Mouse (Mus musculus) spleen, adult 18-20 months (tissue): Measurements from ENCODE around the gene Fbln1.

Experiments
- DNase-seq, 2 experiments: peaks; one replicate each; pipeline ENCODE4 v3.0.0; 2022; ENCODE audit warnings: mixed read lengths in 2 of 2

Gene Fbln1

DNA sequence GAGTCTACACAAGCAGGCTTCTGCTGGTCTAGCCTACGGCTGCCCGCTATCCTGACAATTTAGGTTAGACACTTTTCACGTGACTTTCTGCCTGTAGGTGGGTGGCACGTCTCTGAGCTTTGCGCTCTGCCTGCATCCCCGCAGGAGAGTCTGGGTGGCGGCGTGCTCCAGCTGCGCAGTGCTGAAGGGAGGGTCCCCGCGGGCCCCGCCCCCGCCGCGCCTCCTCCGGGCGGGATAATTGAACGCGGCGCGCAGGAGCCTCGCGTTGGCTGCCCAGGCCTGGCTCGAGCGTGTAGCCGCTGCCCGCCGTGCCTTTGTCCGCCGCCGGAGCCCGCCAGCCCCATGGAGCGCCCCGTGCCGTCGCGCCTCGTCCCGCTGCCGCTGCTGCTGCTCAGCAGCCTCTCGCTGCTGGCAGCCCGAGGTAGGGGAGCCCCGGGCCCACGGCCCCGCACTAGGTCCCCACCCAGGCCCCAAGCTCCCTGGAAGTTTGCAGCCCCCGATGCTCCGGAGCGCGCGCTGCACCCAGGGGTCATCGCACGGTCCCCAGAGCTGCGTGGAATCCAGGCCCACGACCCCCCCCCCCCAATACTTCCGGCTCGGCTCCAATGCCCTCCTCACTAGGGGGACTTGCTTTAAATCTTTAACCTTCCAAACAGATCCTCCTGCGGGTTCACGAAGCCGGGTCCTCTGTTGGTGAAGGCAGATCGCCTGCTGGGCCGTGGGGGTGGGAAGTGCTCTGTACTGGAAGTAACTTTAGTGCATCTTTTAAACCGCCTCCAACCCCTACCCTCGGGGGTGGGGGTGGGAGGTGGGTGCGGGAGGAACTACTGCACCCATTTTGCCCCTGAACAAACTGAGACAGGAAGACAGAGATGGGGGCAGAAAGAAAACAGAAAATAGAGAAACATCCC, at the start of gene Fbln1:
Gene Fbln1 (plus strand): TSS at position 158 of the 911 bp plus-strand sequence.
- DNase-seq, result peak in 1 of 2 experiments; percentile 3

DNA sequence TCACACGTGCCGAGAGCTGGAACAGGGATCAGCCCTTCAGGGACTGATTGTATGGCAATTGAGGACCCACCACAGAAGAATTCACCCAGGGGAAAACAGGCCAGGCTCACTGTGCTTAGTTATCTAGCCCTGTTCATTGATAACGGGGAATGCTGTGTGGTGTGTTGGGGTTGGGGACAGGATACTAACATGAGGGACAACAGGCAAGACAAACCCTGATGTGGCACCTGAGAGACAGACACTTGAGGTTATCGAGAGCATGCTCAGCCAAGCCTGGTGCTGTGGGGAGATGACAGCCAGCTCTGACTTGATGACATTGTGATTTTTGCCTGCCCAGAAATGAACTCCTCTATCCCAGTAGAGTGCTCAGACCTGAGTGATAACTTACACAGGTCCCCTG, 49.6 kb upstream of the Fbln1 start:
- DNase-seq, result no peak

DNA sequence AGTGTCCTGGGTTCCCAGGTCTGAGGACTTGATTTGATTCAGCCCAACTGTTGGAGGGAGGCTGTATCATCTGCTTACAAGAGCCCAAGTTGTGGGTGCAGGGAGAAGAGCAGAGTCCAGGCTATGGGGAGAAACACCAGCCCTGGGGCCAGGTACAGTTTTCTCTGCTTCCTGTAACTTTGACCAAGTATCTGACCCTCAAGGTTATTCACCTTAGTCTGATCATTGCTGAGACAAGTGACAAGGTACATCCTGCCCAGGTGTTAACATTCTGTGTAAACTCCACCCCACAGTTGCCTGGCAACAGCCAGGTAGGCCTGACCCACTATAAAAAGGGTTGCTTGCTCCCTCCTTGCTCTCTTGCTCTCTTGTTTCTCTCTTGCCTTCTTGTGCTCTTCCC, 44.3 kb upstream of the Fbln1 start:
- DNase-seq, result no peak

DNA sequence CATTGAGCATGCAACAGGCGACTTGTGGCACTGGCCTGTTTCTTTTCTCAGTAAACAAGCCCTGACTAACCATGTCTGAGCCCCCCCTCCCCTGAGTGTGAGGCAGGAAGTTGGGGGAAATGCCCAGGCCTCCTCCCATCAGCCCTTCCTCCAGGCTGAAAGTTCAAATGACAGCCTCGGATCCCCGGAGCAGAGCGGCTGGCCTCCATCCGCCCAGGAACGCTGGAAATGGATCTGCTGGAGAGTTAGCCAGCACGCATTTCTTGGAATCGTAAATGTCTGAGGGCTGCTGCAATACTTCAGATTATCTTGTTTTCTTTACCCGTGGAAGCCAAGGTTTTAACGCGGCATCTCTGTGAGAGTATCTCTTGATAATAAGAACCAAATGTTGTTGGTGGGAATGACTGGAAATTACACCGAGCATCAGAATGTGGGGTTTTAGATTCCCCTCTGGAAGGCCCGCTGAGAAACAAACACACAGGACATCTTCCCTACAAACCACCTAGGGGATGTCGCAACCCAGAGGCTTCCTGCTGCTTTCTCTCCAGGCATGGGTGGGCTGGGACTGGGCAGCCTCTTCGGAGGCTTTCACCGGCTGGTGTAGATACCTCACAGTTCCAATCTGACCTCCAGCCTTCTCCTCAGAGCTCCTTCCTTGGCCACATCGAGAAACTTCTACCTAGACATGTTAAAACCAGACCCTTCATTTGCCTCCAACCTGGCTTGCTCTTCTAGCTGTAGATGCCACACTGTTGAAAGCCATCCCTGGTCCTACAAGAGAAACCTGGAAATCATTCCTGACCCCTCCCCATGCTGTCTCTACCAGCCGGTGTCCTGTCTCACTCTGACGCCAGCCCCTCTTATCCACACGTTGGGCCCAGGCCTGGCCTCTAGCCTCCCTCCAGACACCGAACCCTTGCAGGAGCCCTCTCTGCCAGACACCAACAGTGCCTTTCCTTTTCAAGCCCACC, 42.8 kb upstream of the Fbln1 start:
- DNase-seq, result no peak

DNA sequence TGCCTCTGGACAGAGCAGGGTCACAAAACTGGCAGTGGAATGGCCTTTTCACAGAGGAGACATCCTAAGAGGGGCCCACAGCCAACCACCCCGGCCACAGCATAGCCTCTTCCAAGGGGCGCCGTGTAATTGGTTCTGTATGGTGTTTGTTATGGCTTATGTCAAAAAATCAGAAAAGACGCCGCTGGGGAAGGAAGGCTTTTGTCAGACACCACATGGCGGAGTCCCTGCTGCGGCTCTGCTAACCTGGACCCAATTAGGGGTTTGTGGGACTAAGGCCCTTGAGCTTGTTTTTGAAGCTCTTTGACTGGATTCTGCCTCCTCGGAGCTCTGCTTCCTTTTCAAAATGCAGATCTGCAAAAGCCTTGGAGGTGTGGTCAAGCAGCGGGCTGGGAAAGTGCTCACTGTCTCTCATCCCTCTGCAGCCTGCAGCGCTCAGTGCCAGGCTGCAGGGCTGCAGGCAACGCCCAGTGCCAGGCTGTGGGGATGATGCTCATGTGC, 39.3 kb upstream of the Fbln1 start:
- DNase-seq, result no peak

DNA sequence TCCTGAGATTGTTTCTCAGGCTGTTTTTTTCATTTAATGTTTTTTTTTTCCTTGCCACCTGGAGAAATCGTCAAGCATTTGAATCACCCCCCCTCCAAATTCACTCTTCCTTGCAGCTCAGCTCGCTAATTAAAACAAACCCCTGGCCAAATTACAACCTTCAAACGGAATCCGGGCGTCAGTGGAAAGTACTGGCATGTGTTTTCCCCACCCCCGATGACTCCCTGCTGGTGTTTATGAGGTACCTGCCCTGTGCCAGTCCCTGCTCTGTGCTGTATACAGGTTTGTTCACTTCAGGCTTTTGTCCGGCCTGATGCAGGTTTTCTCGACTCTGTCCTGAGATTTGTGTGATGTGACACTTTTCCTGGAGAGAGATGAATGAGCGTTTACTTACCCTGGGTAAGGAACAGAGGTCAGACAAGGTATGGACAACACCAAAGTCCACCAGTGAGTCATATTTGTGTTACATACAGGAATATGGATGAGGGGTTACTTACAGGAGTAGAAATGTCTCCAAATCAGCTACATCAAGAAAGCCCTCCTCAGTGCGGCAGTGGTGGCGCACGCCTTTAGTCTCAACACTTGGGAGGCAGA, 38.6 kb upstream of the Fbln1 start:
- DNase-seq, result no peak

DNA sequence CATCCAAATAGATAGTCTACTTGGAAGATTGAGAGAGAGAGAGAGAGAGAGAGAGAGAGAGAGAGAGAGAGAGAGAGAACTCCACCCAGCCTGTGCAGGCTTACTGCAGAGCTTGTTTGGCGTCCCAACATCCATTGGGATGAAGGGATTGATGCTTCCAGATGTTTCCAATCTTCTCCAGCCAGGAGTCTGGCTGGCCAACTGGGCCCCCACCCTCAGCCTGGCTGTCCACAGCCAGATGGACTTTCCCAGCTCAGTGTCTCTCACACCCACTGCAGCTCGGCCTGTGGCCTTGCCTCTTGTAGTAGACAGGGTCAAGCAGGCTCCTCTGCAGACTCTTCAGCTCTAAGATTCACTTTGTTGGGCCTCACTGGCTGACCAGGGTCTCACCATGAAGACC, 33.7 kb upstream of the Fbln1 start:
- no peak for DNase-seq

DNA sequence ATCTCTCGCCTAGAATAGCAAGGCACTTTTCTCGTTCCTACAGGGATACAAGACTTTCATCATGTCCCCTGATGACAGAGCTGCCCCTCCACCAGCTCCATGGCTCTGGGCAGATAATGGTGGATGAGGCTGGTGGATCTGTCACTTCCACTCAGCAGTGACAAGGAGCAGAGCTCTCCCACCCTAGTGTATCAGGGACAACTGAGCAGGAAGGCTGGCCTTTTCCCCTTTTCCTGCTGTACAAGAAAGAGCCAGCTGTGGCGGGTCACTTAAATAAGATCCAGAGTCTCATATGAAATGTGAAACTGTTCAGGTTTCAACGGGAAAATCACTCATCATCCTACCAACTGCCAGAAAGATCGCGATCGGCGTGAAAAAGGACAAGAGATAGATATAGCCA, 32.3 kb upstream of the Fbln1 start:
- DNase-seq, result no peak

DNA sequence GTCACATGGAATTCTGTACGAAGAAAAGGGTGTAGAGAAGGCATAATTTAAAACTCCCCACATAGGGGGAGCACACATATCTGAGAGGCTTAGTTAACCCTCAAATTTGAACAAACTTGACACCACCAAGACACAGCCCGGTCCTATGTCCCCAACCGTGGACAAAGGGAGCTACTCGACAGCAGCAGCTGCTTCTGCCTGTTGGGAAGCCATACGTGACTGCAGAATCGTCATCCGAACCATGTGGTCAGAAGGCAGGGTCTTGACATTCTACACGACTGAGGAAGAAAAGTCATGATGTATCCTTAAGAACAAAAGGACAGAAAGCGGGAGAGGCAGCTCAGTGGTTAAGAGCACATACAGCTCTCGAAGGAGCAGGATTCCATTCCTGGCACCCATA, 31.7 kb upstream of the Fbln1 start:
- DNase-seq, result no peak

DNA sequence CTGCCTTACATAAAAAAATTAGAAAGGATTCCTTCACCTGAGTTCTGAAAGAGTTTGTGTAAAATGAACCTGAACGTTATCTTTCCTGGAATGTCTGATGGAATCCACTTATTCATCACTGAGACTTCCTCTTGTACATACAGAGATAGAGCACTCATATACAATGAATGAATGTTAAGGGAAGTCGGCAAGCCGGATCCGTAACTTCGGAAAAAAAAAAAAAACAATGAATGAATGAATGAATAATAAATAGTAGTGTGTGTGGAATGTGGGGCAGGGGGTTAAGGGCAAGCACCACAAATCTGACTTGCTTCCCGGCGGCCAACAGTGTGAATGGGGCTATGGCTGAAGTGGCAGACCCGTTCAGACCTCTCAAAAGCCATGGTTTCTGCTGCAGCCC, 28.2 kb upstream of the Fbln1 start:
- DNase-seq, result peak in 1 of 2 experiments; percentile 28

DNA sequence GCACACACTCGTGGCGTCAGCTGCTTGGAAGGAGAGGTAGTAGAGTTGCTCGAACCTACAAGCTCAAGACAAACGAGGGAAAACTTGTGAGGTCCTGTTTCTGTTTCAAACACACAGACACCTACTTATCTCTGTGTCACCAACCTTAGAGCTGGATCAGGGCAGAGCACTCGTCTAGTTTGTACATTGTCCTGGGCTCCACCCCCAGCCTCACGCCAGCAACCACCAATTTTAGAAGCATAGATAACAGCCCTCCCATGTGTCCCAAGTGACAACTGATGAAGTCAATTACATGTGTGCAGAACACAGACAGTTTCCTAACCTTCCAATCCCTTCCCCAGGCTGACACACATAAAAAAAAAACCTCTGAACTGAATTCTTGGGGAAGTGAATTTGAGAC, 27.6 kb upstream of the Fbln1 start:
- no peak for DNase-seq

DNA sequence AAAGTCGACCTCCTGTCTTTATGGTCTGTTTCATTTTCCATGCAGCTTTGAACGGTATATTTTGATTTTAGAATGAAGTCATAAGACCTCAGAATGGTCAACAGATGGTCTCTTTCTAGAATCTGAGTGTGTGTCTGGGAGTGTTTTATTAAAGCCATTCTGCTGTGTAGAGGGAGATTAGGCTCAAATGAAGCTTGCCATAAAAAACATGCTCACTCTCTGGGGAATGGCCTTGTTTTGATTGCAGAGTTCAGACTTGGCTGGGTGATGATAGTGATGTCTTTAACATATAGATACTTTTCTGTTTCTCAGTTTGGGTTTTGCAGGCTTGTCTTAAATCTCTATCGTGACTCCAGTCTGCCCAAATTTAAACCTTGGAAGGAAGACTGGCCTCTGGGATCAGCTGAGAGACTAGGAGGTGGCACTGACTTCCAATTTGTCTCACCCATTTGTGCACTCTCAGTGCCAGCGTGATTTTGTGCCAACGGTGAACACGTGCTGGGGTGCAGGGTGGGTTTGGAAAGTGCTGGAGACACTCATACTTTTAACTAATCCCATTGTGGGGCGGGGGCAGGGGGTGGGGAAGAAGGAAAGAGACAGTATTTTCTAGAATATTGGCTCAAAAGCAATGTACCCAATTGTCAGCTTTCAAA, 26.1 kb upstream of the Fbln1 start:
- DNase-seq, result no peak

DNA sequence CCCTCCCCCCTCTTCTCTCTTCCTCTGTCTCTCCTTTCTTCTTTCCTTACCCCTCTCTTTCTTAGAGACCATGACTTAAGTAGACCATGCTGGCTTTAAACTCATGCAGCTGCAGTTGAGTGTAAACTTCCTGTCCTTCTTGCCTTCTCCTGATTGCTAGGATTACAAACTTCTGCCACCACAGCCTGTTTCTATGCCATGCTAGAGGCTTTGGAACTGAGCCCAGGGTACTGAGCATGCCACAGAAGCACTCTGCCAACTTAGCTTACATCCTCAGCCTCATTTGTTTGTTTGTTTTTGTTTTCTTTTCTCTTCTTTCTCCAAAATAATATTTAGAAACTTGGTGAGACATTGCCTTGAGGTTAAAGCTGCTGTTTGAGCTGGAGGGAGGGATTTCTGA, 25.4 kb upstream of the Fbln1 start:
- no peak for DNase-seq

DNA sequence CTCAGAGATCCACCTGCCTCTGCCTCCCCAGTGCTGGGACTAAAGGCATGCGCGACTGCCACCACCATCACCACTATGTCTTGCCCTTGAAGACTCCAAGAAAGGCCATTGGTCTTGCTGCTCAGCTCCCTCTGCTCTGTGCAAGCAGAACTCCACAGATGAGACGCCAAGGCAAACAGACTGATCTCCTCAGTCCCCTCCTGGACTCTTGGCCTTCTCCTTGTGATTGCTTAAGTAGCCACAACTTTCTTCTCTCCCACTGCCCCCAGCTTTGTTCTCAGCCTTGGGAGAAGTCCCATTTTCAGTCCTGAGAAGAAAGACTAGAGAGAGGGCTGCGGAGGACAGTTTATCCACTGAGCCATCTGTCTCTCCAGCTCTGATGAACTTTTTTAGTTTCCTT, 23.7 kb upstream of the Fbln1 start:
- no peak for DNase-seq

DNA sequence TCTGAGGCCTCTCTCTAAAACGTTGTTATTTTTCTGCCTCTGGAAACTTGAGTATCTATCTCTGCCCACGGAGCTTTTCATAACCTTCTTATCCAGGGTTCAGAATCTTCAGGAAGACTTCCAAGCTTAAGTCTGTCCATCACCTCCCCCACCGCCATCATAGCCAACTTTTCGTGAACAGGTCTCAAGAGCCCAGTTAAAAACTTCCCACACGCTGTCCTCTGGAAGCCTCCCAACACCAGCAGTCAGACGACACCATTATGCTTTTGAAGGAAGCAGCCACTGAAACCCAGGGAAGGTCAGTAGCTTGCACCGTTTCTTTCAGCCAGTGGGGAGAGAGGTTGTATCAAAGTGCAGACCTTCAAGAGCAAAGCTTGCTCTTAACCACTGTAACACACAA, 18.8 kb upstream of the Fbln1 start:
- no peak for DNase-seq

DNA sequence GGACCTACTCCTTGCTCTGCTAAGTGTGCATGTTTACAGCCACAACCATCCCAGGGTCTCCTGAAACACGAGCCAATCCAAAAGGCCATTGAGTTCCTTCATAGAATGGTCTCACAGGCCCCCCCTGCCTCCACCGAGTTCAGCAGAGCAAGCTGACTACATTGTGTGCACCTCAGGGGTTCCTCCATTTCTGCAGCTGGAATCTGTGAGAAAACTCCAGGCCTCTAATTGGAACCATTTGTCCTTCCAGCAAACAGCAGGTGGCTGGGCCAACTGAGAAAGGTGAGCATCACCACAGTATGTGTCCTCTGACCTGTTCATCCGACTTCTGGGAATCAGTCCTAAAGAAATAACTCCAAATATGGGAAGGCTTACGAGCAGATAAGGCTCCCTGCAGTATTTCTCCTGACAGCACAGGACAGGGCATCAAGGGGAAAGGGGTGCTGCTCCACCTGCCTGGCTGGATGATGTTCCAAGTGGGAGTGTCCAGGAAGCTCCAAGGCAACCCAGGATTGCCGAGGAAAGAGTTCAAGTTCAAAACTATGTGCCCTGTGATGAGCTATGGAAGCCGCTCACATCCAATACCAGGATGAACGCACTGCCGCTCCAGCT, 17.5 kb upstream of the Fbln1 start:
- no peak for DNase-seq

DNA sequence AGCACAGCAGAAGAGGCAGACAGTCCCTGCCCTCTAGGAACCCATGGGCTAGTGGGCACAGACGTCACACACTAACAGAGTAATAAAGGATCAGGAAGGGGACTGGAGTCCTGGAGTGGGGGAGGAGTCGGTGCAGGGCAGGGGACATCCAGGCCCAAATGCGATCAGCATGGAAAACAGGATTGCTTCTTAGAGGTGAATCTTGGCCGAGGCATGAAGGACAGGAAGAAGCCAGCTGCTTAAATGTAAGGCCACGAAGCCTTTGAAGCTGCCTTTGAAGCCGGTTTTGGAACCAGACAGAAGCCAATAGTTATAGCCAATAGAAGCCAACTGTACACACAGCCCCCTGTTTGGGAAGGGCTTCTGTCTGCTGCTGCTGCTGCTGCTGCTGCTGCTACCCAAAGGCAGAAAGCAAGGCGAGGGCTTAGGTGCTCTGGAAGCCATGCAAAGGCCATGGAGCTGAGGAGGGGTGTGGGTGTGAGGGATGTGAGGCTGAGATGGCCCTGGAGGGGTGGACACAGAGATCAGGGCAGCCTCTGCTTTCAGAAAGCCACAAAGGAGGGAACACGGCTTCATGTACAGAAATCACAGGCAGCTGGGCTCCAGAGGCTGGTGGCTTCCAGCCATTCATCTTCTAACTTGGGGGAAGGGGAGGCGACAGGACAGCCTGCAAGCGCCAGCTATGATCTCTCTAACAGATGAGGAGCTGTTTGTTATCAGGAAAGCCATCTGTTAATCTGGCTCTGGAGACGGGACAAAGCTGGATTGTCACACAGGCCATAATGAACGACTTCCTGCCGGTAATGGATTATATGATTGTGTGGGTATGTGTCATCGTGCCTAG, 5.1 kb upstream of the Fbln1 start:
- no peak for DNase-seq

DNA sequence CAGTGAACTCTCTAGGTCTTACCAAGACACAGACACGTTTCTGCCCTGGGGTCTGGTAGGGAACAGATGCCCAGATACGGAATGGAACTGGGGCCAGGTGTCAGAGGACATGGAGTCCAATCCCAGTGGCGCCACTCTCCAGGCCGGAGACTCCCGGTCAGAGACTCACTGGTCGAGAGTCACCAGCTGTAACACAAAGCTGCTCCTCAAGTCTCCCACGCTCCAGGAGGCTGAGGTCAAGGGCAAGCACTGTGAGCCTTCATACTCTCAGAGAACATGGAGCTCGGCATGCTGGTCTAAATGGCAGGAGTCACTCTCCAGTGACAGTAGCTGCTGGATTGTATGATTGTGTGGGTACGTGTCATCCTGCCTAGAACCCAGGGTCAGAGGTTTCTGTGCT, 3.5 kb upstream of the Fbln1 start:
- DNase-seq, result no peak

DNA sequence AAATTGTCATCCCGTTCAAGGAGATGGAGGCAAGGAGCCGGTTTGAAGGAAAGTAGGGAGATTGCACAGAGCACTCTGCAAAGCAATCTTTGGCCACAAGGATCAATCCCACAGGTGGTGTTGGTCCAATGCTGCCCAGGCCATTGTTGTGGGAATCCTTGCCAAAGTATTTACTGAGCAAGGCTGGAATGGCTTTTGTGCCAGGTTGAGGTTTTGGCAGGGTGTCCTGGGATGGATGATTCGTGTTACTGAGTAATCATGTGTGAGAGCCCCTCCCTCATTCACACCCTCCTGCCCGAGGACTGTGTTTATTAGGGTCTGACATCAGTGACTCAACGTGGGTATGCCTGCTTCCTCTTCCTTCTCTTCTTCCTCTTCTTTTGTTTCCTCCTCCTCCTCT, 3.0 kb upstream of the Fbln1 start:
- DNase-seq, result no peak

DNA sequence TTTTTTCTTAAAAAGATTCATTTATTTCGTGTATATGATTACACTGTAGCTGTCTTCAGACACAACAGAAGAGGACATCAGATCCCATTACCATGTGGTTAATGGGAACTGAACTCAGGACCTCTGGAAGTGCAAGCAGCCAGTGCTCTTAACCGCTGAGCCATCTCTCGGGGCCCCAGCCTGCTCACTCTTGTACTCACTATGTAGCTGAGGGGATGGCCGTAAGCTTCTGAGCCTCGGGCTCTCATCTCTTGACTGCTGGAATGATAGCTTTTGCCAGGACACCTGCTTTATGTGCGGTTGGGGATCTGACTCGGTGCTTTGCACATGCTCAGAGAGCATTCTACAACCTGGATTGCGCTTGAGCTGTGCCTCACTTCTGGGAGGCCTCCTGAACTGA, 1.4 kb upstream of the Fbln1 start:
- DNase-seq, result no peak

DNA sequence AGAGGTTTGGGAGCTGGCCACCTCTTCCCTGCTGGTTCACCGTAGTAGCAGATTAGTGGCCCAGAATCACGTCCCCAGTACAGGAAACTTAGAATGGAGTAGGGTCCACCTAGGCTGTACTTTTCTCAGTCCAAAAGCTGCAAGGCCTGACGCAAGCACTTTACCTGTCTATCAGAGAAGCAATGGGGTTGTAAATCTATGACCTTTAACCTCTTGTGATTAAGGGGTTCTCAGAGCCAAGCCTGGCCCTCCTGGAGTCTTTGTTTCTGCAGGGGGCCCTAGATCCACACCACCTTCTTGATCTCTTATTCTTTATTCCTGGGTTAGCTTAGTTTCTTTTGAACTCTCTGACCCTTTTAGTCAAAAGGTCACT, 940 bp downstream of the Fbln1 start:
- DNase-seq, result no peak
